Mouse (Mus musculus) limb, embryonic 13.5 days (tissue): ENCODE measurements around the gene Unc13b. TPM values are rescaled to one million over a fixed set of nuclear protein-coding genes. Genes with fewer than 3 reads are reported as not detected.
"Not testable (repeated sequence)": the region's sequence is repeated elsewhere in the genome, so short reads cannot be mapped to it uniquely, and the experiment has no call there.

Experiments
- ATAC-seq: fragments of 200-750 bp; cut with Nextera tagmentation; 2 replicates; pipeline ENCODE4 v1.8.0; 2017; ENCODE audit warnings: low read depth, moderate number of reproducible peaks, moderate TSS enrichment; ENCODE audit not compliant: low FRiP score
- H3K27ac ChIP-seq: fragments of 300-500 bp; sonication (generic); 2 replicates; pipeline ENCODE4 v1.5.1; 2015; ENCODE audit warnings: inconsistent platforms, mild to moderate bottlenecking, moderate library complexity
- H3K27me3 ChIP-seq: fragments of 300-500 bp; sonication (generic); 2 replicates; pipeline ENCODE4 v1.6.1; 2015; ENCODE audit warnings: mild to moderate bottlenecking, inconsistent platforms
- H3K36me3 ChIP-seq: fragments of 300-500 bp; sonication (generic); 2 replicates; pipeline ENCODE4 v1.6.1; 2015; ENCODE audit warnings: inconsistent platforms, mild to moderate bottlenecking, moderate library complexity
- H3K4me1 ChIP-seq: fragments of 300-500 bp; sonication (generic); 2 replicates; pipeline ENCODE4 v1.6.1; 2015; ENCODE audit warnings: inconsistent platforms
- H3K4me2 ChIP-seq: fragments of 300-500 bp; sonication (generic); replicated peaks from 2 replicates; pipeline ENCODE4 v1.6.1; 2015; ENCODE audit warnings: inconsistent platforms, mild to moderate bottlenecking, moderate library complexity
- H3K4me3 ChIP-seq: fragments of 300-500 bp; sonication (generic); 2 replicates; pipeline ENCODE4 v1.5.1; 2015; ENCODE audit warnings: moderate library complexity, mild to moderate bottlenecking, inconsistent platforms
- H3K9ac ChIP-seq: fragments of 300-500 bp; sonication (generic); 2 replicates; pipeline ENCODE4 v1.6.1; 2015; ENCODE audit warnings: mild to moderate bottlenecking, inconsistent platforms
- H3K9me3 ChIP-seq: fragments of 300-500 bp; sonication (generic); 2 replicates; pipeline ENCODE4 v1.6.1; 2016; ENCODE audit warnings: inconsistent platforms
- WGBS: fragments of 180-500 bp; shearing (Covaris S2); methylation state at CpG from one replicate; pipeline ENCODE4 v1.1.7; 2015; 5-methylcytosine and 5-hydroxymethylcytosine counted together
- polyA plus RNA-seq: library from polyadenylated mRNA; unstranded; fragments of >200 nt; fragmentation: Nextera tagmentation; extraction: Ambion mirVana; gene quantifications from 2 replicates; pipeline ENCODE4 v1.2.1, GENCODE M21; 2015

The Unc13b gene
- polyA plus RNA-seq, 1 experiment from 2014 or later: 2.7 TPM

DNA sequence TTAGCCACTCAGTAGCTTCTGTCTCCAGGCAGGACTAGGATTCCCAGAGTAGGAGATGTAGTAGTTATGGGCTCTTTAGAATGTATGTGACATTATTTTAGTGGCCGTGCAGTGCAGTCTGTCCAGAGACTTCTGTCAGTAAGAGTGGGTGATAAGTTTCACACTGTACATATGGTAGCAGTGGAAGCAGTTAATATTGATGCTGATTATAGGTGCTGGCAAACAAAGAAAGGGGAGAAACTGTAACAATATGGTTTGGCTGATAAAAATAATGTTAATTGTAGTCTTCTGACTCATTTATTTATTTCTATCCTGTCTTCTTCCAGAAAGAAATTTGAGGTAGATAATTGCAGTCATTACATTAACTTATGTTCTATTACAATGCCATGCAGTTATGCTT is 83.9 kb downstream of the Unc13b start:
- no peak for ATAC-seq
- H3K4me2 ChIP-seq: no peak overlapping the region
- H3K27ac ChIP-seq: no peak overlapping the region
- WGBS: 88% methylated on average over 1 of the region's 1 CpGs
- no peaks in the 10 kb centered on the region for H3K27me3 ChIP-seq
- H3K9me3 ChIP-seq: no peaks in the 10 kb centered on the region
- no peak overlapping the region for H3K4me3 ChIP-seq
- H3K36me3 ChIP-seq: no peaks in the 10 kb centered on the region
- H3K4me1 ChIP-seq: no peaks in the 10 kb centered on the region
- no peak overlapping the region for H3K9ac ChIP-seq

DNA sequence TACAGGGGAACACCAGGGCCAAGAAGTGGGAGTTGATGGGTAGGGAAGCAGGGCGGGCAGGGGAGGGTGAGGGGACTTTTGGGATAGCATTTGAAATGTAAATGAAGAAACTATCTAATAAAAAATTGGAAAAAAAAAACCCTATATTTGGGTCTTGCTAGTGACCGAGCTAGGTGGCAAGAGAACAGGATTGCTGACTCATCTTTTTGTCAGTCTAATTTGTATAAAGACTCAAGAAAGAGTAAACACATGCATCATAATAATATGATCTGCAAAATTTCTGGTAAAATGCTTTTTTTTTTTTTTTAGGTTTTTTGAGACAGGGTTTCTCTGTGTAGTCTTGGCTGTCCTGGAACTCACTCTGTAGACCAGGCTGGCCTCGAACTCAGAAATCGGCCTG is 93.7 kb downstream of the Unc13b start:
- not testable (repeated sequence) for H3K36me3 ChIP-seq, H3K4me1 ChIP-seq, H3K27me3 ChIP-seq, H3K4me3 ChIP-seq, H3K9me3 ChIP-seq, ATAC-seq, H3K9ac ChIP-seq, H3K4me2 ChIP-seq, H3K27ac ChIP-seq
- WGBS: 90% methylated on average over 4 of the region's 4 CpGs

DNA sequence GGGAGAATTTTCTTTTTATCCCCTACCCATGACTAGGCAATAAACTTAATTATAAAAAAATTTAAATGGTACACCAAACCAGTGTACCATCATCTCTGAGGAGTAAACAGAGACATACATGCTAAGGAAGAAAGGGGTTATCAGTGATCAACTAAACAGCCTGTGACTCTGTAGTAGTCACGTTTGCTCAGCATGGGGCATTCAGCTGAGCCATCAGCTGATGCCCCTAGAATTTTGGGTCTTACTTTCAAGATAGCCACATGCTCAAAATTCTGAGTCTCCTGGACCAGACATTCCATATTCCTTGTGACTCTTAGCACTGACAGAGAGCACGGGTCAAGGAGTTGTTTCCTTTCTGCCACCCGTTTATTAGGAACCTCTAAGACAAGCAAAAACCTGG is 101.3 kb downstream of the Unc13b start:
- Histone ChIP-seq H3K4me3 (no peak overlapping the region), H3K27ac (no peak overlapping the region), H3K9ac (no peak overlapping the region), H3K4me2 (no peak overlapping the region), H3K9me3 (no peaks in the 10 kb centered on the region), H3K4me1 (no peaks in the 10 kb centered on the region), H3K36me3 (no peaks in the 10 kb centered on the region), H3K27me3 (no peaks in the 10 kb centered on the region)
- WGBS: 29% methylated on average over 3 of the region's 3 CpGs
- ATAC-seq: no peak

DNA sequence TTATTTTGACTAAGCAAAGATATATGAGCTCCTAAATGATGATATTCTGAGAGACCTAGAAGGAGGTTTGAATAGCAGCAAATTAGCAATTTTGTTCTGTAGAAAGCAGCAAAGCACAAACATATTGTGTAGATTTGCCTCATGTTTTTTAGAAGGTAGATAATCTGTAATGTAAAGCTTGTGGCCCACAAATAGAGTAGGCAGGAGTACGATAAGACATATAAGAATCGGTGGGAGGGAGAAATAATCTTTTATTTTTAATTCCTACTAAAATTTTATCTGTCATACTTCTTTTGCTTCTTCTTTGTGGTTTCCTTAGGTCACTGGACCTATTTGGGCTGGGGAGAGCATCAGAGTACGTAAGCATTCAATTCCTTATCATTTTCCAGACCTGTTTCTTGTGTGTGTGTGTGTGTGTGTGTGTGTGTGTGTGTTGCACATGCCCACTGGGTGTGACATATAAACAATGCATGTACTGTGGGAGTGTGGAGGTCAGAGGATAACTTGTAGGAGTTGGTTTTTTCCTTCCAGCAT is 102.4 kb downstream of the Unc13b start:
- H3K9me3 ChIP-seq: no peaks in the 10 kb centered on the region
- no peaks in the 10 kb centered on the region for H3K36me3 ChIP-seq
- no peak for ATAC-seq
- WGBS: 90% methylated on average over 3 of the region's 3 CpGs
- H3K4me2 ChIP-seq: no peak overlapping the region
- H3K9ac ChIP-seq: no peak overlapping the region
- no peaks in the 10 kb centered on the region for H3K4me1 ChIP-seq
- no peak overlapping the region for H3K27ac ChIP-seq
- H3K4me3 ChIP-seq: no peak overlapping the region
- H3K27me3 ChIP-seq: no peaks in the 10 kb centered on the region

DNA sequence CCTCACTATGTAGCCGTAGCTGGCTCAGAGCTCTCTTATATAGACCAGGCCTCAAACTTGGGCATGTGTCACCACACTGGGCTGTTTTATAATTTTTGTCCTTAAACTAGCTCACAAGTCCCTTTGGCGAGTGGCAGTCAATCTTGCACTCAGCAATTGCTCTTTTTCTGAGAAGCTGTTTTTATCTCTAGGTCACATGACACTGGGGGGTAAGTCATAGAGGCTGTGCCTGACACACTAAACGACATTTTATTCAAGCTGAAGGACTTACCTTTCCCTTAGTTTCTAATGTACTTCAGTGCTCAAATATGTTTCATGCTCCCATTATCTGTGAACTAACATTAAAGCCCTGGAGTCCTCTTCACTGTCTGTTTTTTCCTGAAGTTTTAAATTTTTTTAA is 104.5 kb downstream of the Unc13b start:
- ATAC-seq: no peak
- WGBS: 62% methylated on average over 3 of the region's 3 CpGs
- no peak overlapping the region for H3K9ac ChIP-seq

DNA sequence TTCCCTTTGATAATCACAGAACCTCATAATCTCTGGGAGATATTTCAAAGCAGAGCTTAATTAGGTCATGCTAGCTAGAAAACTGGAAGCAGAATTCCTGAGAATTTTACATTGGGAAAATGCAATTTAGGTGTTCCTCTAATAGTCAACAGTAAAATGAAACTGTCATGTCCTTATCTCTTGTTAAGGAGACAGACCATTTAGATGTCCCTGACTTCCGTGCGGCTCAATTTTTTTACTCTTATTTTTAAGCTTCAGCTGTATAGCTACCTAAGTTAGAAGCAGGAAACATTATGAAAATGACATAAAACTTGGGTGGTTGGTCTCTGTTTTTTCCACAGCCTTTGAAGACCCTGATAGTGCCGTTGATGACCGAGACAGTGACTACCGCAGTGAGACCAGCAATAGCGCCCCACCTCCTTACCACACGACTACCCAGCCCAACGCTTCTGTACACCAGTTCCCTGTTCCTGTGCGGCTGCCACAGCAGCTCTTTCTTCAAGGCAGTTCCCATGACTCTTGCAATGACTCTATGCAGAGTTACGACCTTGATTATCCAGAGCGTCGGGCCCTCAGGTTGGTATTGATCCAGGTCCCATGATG is 106.8 kb downstream of the Unc13b start:
- no peaks in the 10 kb centered on the region for H3K4me1 ChIP-seq
- H3K4me2 ChIP-seq: no peak overlapping the region
- H3K9ac ChIP-seq: no peak overlapping the region
- no peak for ATAC-seq
- H3K27me3 ChIP-seq: no peaks in the 10 kb centered on the region
- 83% methylated on average over 12 of the region's 12 CpGs for WGBS
- H3K36me3 ChIP-seq: no peaks in the 10 kb centered on the region
- H3K4me3 ChIP-seq: no peak overlapping the region
- no peak overlapping the region for H3K27ac ChIP-seq
- H3K9me3 ChIP-seq: no peaks in the 10 kb centered on the region

More for the DNA sequence above, 104.5 kb downstream of the Unc13b start:
- no peaks in the 10 kb centered on the region for H3K27me3 ChIP-seq
- no peaks in the 10 kb centered on the region for H3K4me1 ChIP-seq
- no peaks in the 10 kb centered on the region for H3K36me3 ChIP-seq
- H3K9me3 ChIP-seq: no peaks in the 10 kb centered on the region
- H3K27ac ChIP-seq: no peak overlapping the region
- H3K4me2 ChIP-seq: no peak overlapping the region
- H3K4me3 ChIP-seq: no peak overlapping the region

DNA sequence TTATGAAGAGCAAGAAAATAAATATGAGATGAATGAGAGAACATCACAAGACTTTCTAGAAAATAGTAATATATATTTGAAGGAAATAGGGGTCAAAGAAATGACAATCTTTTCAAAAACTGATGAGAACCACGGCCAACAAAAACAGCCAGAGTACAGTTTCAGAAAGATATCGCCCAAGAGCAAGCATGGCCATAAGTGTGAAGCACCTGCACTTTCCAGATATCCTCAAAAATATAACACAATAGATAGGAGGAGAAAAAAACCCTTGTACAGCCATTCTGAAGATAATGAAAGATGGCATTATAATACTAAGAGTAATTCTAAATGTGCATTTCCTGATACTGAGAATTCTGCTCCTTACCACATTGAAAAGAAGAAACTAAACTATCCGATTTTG is 111.3 kb downstream of the Unc13b start:
- H3K36me3 ChIP-seq: no peaks in the 10 kb centered on the region
- no peaks in the 10 kb centered on the region for H3K9me3 ChIP-seq
- WGBS: 84% methylated on average over 3 of the region's 3 CpGs
- no peak overlapping the region for H3K9ac ChIP-seq
- no peak overlapping the region for H3K27ac ChIP-seq
- H3K4me1 ChIP-seq: no peaks in the 10 kb centered on the region
- no peak overlapping the region for H3K4me3 ChIP-seq
- no peaks in the 10 kb centered on the region for H3K27me3 ChIP-seq
- ATAC-seq: no peak
- H3K4me2 ChIP-seq: no peak overlapping the region

DNA sequence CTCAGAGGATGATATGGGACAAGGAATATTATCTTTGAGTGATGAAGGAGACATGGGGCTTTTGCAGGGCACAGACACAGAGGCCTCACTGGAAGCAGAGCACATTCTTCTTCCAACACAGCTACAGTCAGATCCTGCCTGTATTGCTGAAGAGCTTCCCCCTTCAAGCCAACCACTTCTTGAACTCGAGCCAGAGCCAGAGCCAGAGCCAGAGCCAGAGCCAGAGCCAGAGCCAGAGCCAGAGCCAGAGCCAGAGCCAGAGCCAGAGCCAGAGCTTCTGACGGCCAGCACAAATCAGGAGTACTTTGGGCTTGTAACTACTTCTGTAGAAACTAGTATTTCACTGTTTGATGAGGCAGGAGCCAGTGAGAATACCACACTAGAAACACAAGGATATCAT is 118.4 kb downstream of the Unc13b start:
- no peaks in the 10 kb centered on the region for H3K36me3 ChIP-seq
- H3K27ac ChIP-seq: no peak overlapping the region
- no peaks in the 10 kb centered on the region for H3K9me3 ChIP-seq
- H3K4me1 ChIP-seq: no peaks in the 10 kb centered on the region
- no peaks in the 10 kb centered on the region for H3K27me3 ChIP-seq
- WGBS: 70% methylated on average over 2 of the region's 2 CpGs
- H3K4me2 ChIP-seq: no peak overlapping the region
- ATAC-seq: no peak
- H3K4me3 ChIP-seq: no peak overlapping the region
- H3K9ac ChIP-seq: no peak overlapping the region

DNA sequence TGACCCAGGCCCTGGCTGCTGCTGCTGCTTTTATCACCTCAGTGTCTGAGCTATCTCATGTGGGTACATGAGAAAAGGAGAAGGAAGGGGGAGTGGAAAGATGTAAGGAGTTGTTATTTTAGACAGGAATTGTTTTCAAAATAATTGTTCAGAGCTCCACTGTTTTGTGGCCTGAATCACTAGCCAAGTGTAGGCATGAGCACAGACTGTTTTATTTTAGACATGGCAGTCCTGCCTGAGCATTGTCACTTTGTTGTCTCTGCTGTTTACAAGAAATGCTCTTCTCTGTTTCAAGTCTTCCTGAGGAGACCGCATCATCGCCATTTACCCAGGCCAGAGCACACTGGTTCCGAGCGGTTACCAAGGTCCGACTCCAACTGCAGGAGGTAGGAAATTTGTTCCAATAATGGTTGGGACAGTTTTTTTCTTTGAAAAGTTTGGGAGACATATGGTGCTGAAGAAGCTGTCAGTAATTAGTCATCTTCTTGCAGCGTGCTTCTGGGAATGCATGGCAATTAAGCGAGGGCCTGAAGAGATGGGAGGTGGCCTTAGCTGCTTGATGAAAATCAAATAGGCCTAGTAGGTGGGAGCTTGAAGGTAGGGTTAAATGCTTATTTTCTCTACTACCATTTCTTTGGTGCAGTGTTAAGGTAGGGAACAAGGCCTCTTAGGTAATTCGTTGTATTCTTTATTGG is 123.9 kb downstream of the Unc13b start:
- ATAC-seq: no peak
- Histone ChIP-seq H3K9me3 (no peaks in the 10 kb centered on the region), H3K36me3 (no peaks in the 10 kb centered on the region), H3K4me1 (0 out of 2 replicates have a peak, but pooled peaks cover 4% of the 10 kb centered on the region), H3K4me2 (no peak overlapping the region), H3K9ac (no peak overlapping the region), H3K4me3 (no peak overlapping the region), H3K27me3 (no peaks in the 10 kb centered on the region), H3K27ac (no peak overlapping the region)
- WGBS: 78% methylated on average over 8 of the region's 8 CpGs

DNA sequence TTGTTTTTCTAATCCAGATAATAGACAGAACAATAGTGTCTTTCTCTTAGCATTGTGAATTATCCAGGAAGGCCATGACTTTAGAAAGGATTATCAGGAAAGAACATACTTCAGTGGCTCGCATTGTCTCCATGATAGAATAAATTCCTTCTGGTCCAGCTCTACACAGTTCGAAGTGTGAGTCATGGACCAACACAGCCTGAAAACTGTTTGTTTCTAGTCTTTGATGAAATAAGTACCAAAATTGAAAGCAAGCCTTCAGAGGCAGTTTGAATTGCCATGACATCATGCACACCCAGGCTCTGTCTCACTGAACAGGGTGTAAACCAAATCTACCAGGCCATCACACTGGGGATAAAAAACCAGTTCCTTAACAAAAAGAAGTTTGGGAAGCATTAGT is 128.7 kb downstream of the Unc13b start:
- Histone ChIP-seq H3K9me3 (no peaks in the 10 kb centered on the region), H3K4me1 (0 out of 2 replicates have a peak, but pooled peaks cover 4% of the 10 kb centered on the region), H3K4me2 (no peak overlapping the region), H3K27ac (no peak overlapping the region), H3K27me3 (no peaks in the 10 kb centered on the region), H3K9ac (no peak overlapping the region), H3K36me3 (no peaks in the 10 kb centered on the region), H3K4me3 (no peak overlapping the region)
- ATAC-seq: no peak
- 84% methylated on average over 2 of the region's 2 CpGs for WGBS

DNA sequence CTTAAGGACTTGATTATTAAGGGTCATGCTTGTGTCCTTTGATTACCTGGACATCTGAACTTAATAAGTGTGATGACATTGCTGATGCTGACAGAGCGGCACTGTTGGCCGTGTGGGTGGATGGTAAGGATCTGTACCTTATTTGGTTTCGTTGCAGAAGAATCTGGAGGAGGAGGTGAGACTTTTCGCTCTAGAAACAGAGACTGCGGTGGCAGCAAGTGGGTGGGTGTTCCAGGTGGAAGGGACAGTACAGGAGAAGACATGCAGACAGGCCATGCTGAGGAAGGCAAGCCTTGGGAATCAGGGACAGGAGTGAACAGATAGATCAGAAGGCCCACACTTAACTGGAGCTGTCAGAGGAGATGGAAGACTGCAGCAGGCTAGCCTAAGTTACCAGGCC is 130.6 kb downstream of the Unc13b start:
- H3K4me2 ChIP-seq: no peak overlapping the region
- ATAC-seq: no peak
- H3K36me3 ChIP-seq: no peaks in the 10 kb centered on the region
- no peak overlapping the region for H3K9ac ChIP-seq
- 71% methylated on average over 5 of the region's 5 CpGs for WGBS
- no peaks in the 10 kb centered on the region for H3K9me3 ChIP-seq
- H3K4me1 ChIP-seq: no peaks in the 10 kb centered on the region
- H3K4me3 ChIP-seq: no peak overlapping the region
- no peaks in the 10 kb centered on the region for H3K27me3 ChIP-seq
- no peak overlapping the region for H3K27ac ChIP-seq

DNA sequence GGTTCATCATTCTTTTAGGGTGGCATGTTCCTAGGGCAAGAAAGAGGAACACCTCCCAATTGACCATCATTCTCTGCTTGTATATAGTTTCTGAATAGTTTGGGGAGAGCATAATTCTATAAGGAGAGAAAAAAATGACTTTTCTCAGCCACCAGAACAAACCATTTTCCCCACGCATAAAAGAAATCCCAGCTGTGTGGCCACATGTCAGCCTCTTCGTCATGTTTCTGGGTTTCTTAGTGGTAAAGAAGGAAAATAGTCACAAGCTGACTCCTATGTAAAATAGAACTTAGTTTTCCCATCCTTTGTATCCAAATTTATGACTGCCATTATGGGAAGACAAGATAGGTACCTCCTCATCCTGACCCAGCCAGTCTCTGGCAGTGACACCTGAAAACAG is 146.2 kb downstream of the Unc13b start:
- Histone ChIP-seq H3K27me3 (no peaks in the 10 kb centered on the region), H3K36me3 (no peaks in the 10 kb centered on the region), H3K4me3 (no peak overlapping the region), H3K9ac (no peak overlapping the region), H3K4me1 (peaks cover 12% of the 10 kb centered on the region), H3K27ac (no peak overlapping the region), H3K4me2 (no peak overlapping the region), H3K9me3 (peaks cover 6% of the 10 kb centered on the region; the same call in 1 of the 2 replicates)
- ATAC-seq: no peak
- 86% methylated on average over 2 of the region's 2 CpGs for WGBS

DNA sequence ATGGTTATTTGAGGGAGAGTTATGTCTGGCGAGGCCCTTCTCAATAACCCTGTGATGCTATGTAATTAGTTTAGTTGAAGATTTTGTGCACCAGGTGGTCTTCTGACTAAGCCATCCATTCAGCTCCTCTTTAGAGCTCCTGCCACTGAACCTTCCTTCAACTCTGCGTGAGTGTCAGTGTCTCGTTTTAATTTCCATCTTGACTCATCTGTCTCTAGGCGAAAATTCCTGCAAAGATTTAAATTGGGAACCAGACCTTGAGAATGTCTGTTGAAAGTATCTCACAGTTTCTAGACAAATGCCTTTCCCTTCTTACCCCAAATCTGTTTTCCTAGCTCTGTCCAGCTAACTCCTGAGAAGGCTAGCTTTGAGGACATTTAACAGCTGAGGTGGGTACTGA is 146.8 kb downstream of the Unc13b start:
- 64% methylated on average over 4 of the region's 4 CpGs for WGBS
- Histone ChIP-seq H3K36me3 (no peaks in the 10 kb centered on the region), H3K9ac (no peak overlapping the region), H3K27ac (no peak overlapping the region), H3K9me3 (peaks cover 6% of the 10 kb centered on the region; the same call in 1 of the 2 replicates), H3K4me3 (no peak overlapping the region), H3K4me1 (peaks cover 12% of the 10 kb centered on the region), H3K4me2 (no peak overlapping the region), H3K27me3 (no peaks in the 10 kb centered on the region)
- no peak for ATAC-seq
